Mouse (Mus musculus) MEL (cell line): ENCODE measurements around the gene Magi2. TPM values are rescaled to one million over a fixed set of nuclear protein-coding genes. Genes with fewer than 3 reads are reported as not detected.

ENCODE experiments used
- DNase-seq: peaks from one replicate; pipeline ENCODE4 v3.0.0; 2011; ENCODE audit warnings: low read depth, low spot score
- H3K27ac ChIP-seq: 2 replicates; pipeline ENCODE4 v1.5.1; 2012; ENCODE audit warnings: low read depth, mild to moderate bottlenecking, control low read depth, low read length, moderate library complexity; ENCODE audit not compliant: control insufficient read depth
- H3K27me3 ChIP-seq, 2 experiments: fragments of 150-350 bp in 1 of 2; sonication (generic) in 1 of 2; 2 replicates each; pipeline ENCODE4 v1.6.1; 2012; ENCODE audit warnings: low read length in 2 of 2, mild to moderate bottlenecking in 2 of 2, improper control_type of control experiment in 1 of 2, moderate library complexity in 1 of 2; ENCODE audit not compliant: insufficient read depth in 2 of 2, control insufficient read depth in 1 of 2
- H3K36me3 ChIP-seq, 2 experiments: 2 replicates each; pipeline ENCODE4 v1.6.1; 2012 to 2014; ENCODE audit warnings: low read length in 2 of 2, improper control_type of control experiment in 1 of 2, inconsistent platforms in 1 of 2, mild to moderate bottlenecking in 1 of 2; ENCODE audit not compliant: insufficient read depth in 2 of 2, control insufficient read depth in 1 of 2
- H3K4me1 ChIP-seq, 2 experiments: fragments of 150-350 bp in 1 of 2; sonication (generic) in 1 of 2; 2 replicates each; pipeline ENCODE4 v1.6.1; 2012; ENCODE audit warnings: low read length in 2 of 2, improper control_type of control experiment in 1 of 2, mild to moderate bottlenecking in 1 of 2; ENCODE audit not compliant: insufficient read depth in 2 of 2, control insufficient read depth in 1 of 2
- H3K4me3 ChIP-seq, 2 experiments: fragments of 150-350 bp in 1 of 2; sonication (generic) in 1 of 2; 2 replicates each; pipeline ENCODE4 v1.5.1; 2012; ENCODE audit warnings: low read depth in 2 of 2, low read length in 2 of 2, mild to moderate bottlenecking in 2 of 2, moderate library complexity in 2 of 2, control low read depth in 1 of 2, improper control_type of control experiment in 1 of 2; ENCODE audit not compliant: control insufficient read depth in 1 of 2, insufficient read depth in 1 of 2
- H3K79me2 ChIP-seq: 2 replicates; pipeline ENCODE4 v1.6.1; 2012; ENCODE audit warnings: mild to moderate bottlenecking, low read length, moderate library complexity; ENCODE audit not compliant: control insufficient read depth, poor library complexity, insufficient read depth
- H3K9ac ChIP-seq: 2 replicates; pipeline ENCODE4 v1.6.1; 2012; ENCODE audit warnings: low read depth, mild to moderate bottlenecking, control low read depth, low read length, moderate library complexity; ENCODE audit not compliant: control insufficient read depth, poor library complexity, severe bottlenecking
- H3K9me3 ChIP-seq: fragments of 150-350 bp; sonication (generic); replicated peaks from 2 replicates; pipeline ENCODE4 v1.6.1; 2012; ENCODE audit warnings: mild to moderate bottlenecking, low read length, improper control_type of control experiment, moderate library complexity; ENCODE audit not compliant: insufficient read depth
- BHLHE40 ChIP-seq: IDR thresholded peaks from 2 replicates; pipeline ENCODE4 v1.6.1; 2012; ENCODE audit warnings: low read depth, mild to moderate bottlenecking, inconsistent platforms, low read length, improper control_type of control experiment, borderline replicate concordance
- CHD1 ChIP-seq: IDR thresholded peaks from 2 replicates; pipeline ENCODE4 v1.6.1; 2012; ENCODE audit warnings: low read depth, mild to moderate bottlenecking, inconsistent platforms, low read length, improper control_type of control experiment
- CTCF ChIP-seq, 3 experiments: IDR thresholded peaks in 2 of 3; conservative IDR thresholded peaks in 1 of 3; 2 replicates each; pipeline ENCODE4 v1.5.1; 2011 to 2012; ENCODE audit warnings: low read length in 3 of 3, low read depth in 2 of 3, mild to moderate bottlenecking in 2 of 3, improper control_type of control experiment in 1 of 3, inconsistent platforms in 1 of 3, mixed read lengths in 1 of 3, moderate library complexity in 1 of 3; ENCODE audit not compliant: control insufficient read depth in 1 of 3, insufficient read depth in 1 of 3, poor library complexity in 1 of 3, severe bottlenecking in 1 of 3
- EP300 ChIP-seq, 2 experiments: IDR thresholded peaks; 2 replicates each; pipeline ENCODE4 v1.6.1; 2011; ENCODE audit warnings: improper control_type of control experiment in 2 of 2, low read length in 2 of 2, low read depth in 1 of 2, mild to moderate bottlenecking in 1 of 2
- ETS1 ChIP-seq: IDR thresholded peaks from 2 replicates; pipeline ENCODE4 v1.6.1; 2012; ENCODE audit warnings: low read depth, mild to moderate bottlenecking, inconsistent platforms, low read length, improper control_type of control experiment, moderate library complexity
- GABPA ChIP-seq: IDR thresholded peaks from 2 replicates; pipeline ENCODE4 v1.6.1; 2012; ENCODE audit warnings: low read depth, mild to moderate bottlenecking, inconsistent platforms, low read length, improper control_type of control experiment, moderate library complexity
- HCFC1 ChIP-seq: IDR thresholded peaks from 2 replicates; pipeline ENCODE4 v1.6.1; 2012; ENCODE audit warnings: low read depth, mild to moderate bottlenecking, inconsistent platforms, low read length, improper control_type of control experiment, moderate library complexity
- JUND ChIP-seq: IDR thresholded peaks from 2 replicates; pipeline ENCODE4 v1.6.1; 2011; ENCODE audit warnings: low read depth, mild to moderate bottlenecking, improper control_type of control experiment, low read length
- MAFK ChIP-seq: IDR thresholded peaks from 2 replicates; pipeline ENCODE4 v1.6.1; 2011; ENCODE audit warnings: low read depth, mild to moderate bottlenecking, low read length, improper control_type of control experiment, borderline replicate concordance
- MAZ ChIP-seq: IDR thresholded peaks from 2 replicates; pipeline ENCODE4 v1.6.1; 2012; ENCODE audit warnings: low read depth, mild to moderate bottlenecking, inconsistent platforms, low read length, improper control_type of control experiment
- MEF2A ChIP-seq: IDR thresholded peaks from 2 replicates; pipeline ENCODE4 v1.6.1; 2014; ENCODE audit warnings: low read depth, mild to moderate bottlenecking, inconsistent platforms, low read length, improper control_type of control experiment; ENCODE audit not compliant: poor library complexity, insufficient replicate concordance, severe bottlenecking; ENCODE audit errors: extremely low read depth
- NELFE ChIP-seq: IDR thresholded peaks from 2 replicates; pipeline ENCODE4 v1.6.1; 2011; ENCODE audit warnings: low read depth, low read length, improper control_type of control experiment
- NRF1 ChIP-seq: IDR thresholded peaks from 2 replicates; pipeline ENCODE4 v1.6.1; 2014; ENCODE audit warnings: low read depth, mild to moderate bottlenecking, inconsistent platforms, low read length, improper control_type of control experiment, moderate library complexity; ENCODE audit not compliant: poor library complexity, insufficient read depth, severe bottlenecking
- POLR2AphosphoS5 ChIP-seq: IDR thresholded peaks from 2 replicates; pipeline ENCODE4 v1.6.1; 2012; ENCODE audit warnings: low read depth, borderline replicate concordance, mild to moderate bottlenecking, inconsistent platforms, low read length, moderate library complexity, mixed read lengths
- RAD21 ChIP-seq: IDR thresholded peaks from 2 replicates; pipeline ENCODE4 v1.6.1; 2011; ENCODE audit warnings: mild to moderate bottlenecking, low read depth, low read length, improper control_type of control experiment
- RCOR1 ChIP-seq: IDR thresholded peaks from 2 replicates; pipeline ENCODE4 v1.6.1; 2012; ENCODE audit warnings: low read depth, mild to moderate bottlenecking, inconsistent platforms, low read length, improper control_type of control experiment
- SIN3A ChIP-seq: IDR thresholded peaks from 2 replicates; pipeline ENCODE4 v1.6.1; 2012; ENCODE audit warnings: low read length, improper control_type of control experiment, inconsistent platforms
- SMC3 ChIP-seq: IDR thresholded peaks from 2 replicates; pipeline ENCODE4 v1.6.1; 2011; ENCODE audit warnings: low read depth, low read length, improper control_type of control experiment
- TAL1 ChIP-seq: IDR thresholded peaks from 2 replicates; pipeline ENCODE4 v1.6.1; 2012; ENCODE audit warnings: mild to moderate bottlenecking, inconsistent platforms, low read length, moderate library complexity, mixed read lengths
- TCF12 ChIP-seq: IDR thresholded peaks from 2 replicates; pipeline ENCODE4 v1.6.1; 2014; ENCODE audit warnings: low read depth, mild to moderate bottlenecking, inconsistent platforms, low read length, improper control_type of control experiment, moderate library complexity
- USF1 ChIP-seq: IDR thresholded peaks from 2 replicates; pipeline ENCODE4 v1.6.1; 2014; ENCODE audit warnings: low read depth, mild to moderate bottlenecking, inconsistent platforms, low read length, improper control_type of control experiment, moderate library complexity
- ZC3H11A ChIP-seq: IDR thresholded peaks from 2 replicates; pipeline ENCODE4 v1.6.1; 2012; ENCODE audit warnings: low read depth, mild to moderate bottlenecking, inconsistent platforms, low read length, improper control_type of control experiment
- ZKSCAN1 ChIP-seq: IDR thresholded peaks from 2 replicates; pipeline ENCODE4 v1.6.1; 2012; ENCODE audit warnings: low read depth, mild to moderate bottlenecking, inconsistent platforms, low read length, improper control_type of control experiment, moderate library complexity
- ZMIZ1 ChIP-seq: IDR thresholded peaks from 2 replicates; pipeline ENCODE4 v1.6.1; 2012; ENCODE audit warnings: low read depth, mild to moderate bottlenecking, inconsistent platforms, low read length, improper control_type of control experiment, moderate library complexity
- ZNF384 ChIP-seq: IDR thresholded peaks from 2 replicates; pipeline ENCODE4 v1.6.1; 2012; ENCODE audit warnings: low read depth, mild to moderate bottlenecking, inconsistent platforms, low read length, improper control_type of control experiment
- polyA plus RNA-seq, 2 experiments: library from polyadenylated mRNA; stranded (reverse) in 1 of 2; unstranded in 1 of 2; fragments of >175 nt in 1 of 2; fragments of >200 nt in 1 of 2; gene quantifications; 2 replicates each; pipeline versions ENCODE4 v1.2.1 to v1.2.4; 2012; ENCODE audit warnings: low replicate concordance in 2 of 2, low read depth in 1 of 2; ENCODE audit not compliant: insufficient read length in 2 of 2, insufficient read depth in 1 of 2, missing spikeins in 1 of 2
- total RNA-seq: library from RNA; depleted of rRNA; stranded (reverse); fragments of 300-350 nt; gene quantifications from 2 replicates; pipeline ENCODE4 v1.2.3, GENCODE M21; 2012

The Magi2 gene
- total and polyA plus RNA-seq, 3 experiments: 0.46 to 0.47 TPM; not detected in 1

- H3K9ac ChIP-seq: no peak overlapping the region
- DNase-seq: no peak
- no peak overlapping the region for H3K4me3 ChIP-seq
- H3K27me3 ChIP-seq: no peaks in the 10 kb centered on the region
- H3K79me2 ChIP-seq: no peaks in the 10 kb centered on the region
- no peaks in the 10 kb centered on the region for H3K4me1 ChIP-seq
- H3K9me3 ChIP-seq: no peaks in the 10 kb centered on the region
- no peak for TF ChIP-seq MAZ
- TF ChIP-seq ZMIZ1: no peak
- TF ChIP-seq USF1: no peak
- TF ChIP-seq RAD21: no peak
- no peak for TF ChIP-seq NRF1
- TF ChIP-seq ZC3H11A: no peak
- no peak for TF ChIP-seq GABPA
- TF ChIP-seq SIN3A: no peak
- no peak for TF ChIP-seq MAFK
- no peak for TF ChIP-seq BHLHE40
- TF ChIP-seq ZNF384: no peak
- TF ChIP-seq TAL1: no peak
- TF ChIP-seq HCFC1: no peak
- H3K27ac ChIP-seq: no peak overlapping the region
- H3K36me3 ChIP-seq: no peaks in the 10 kb centered on the region
These were observed 187.7 kb downstream of the Magi2 start for GRCm38 (mm10) chr5:19414556-19414955.

GRCm38 (mm10) chr5:19429290-19429689, 202.5 kb downstream of the Magi2 start:
- Histone ChIP-seq H3K9ac (no peak overlapping the region), H3K4me1 (no peaks in the 10 kb centered on the region), H3K79me2 (no peaks in the 10 kb centered on the region), H3K4me3 (no peak overlapping the region), H3K27ac (no peak overlapping the region), H3K27me3 (no peaks in the 10 kb centered on the region), H3K9me3 (no peaks in the 10 kb centered on the region), H3K36me3 (no peaks in the 10 kb centered on the region)
- TF ChIP-seq RAD21 (peak; percentile 41), TCF12 (no peak), RCOR1 (no peak), MAFK (no peak), CHD1 (no peak), MAZ (no peak), ZKSCAN1 (no peak), JUND (no peak), SMC3 (peak; percentile 50), ETS1 (no peak), CTCF (IDR thresholded peaks at IDR 0.05 in 2 of 3, conservative IDR thresholded peaks at IDR 0.05 in 1 of 3; ENCODE audit: control insufficient read depth in 1 of 3, insufficient read depth in 1 of 3, low read depth in 2 of 3, low read length in 3 of 3, poor library complexity in 1 of 3, severe bottlenecking in 1 of 3) (peak in 1 of 3 experiments; percentile 36; a peak in 2 of 6 replicates), POLR2AphosphoS5 (no peak), EP300 (IDR thresholded peaks at IDR 0.05; ENCODE audit: low read depth in 1 of 2, low read length in 2 of 2) (no peak), NELFE (no peak), ZMIZ1 (no peak), MEF2A (no peak), HCFC1 (no peak)
- peak; percentile 22 for DNase-seq
